Mouse (Mus musculus): ENCODE measurements around the gene Myh6. TPM values are rescaled to one million over a fixed set of nuclear protein-coding genes. Genes with fewer than 3 reads are reported as not detected.

Myh6 gene
- polyA plus RNA-seq, 1 experiment from 2014 or later: 1.8 TPM

DNA sequence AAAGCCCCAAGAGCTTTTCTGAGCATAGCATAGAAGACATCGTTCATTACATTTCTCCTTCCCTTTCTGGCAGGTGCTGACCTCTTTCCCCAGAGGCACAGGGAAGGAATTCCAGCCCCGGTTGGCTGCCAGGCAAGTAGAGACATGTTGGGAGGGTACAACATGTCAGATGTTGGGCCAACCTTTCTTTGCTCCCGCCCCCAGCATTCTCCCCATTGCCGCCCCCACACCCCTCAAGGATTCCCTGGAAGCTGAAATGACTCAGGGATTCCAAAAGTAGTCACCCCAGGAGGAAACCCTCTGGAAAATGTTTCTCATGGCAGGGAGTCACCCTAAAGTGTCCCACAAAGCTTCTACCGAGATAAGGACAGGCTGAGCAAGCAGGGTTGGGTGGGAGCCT, 36.9 kb downstream of the Myh6 start:
- Histone ChIP-seq H3K9me3 (no peaks in the 10 kb centered on the region), H3K36me3 (no peaks in the 10 kb centered on the region), H3K4me1 (replicated peaks) (peaks cover 40% of the 10 kb centered on the region), H3K4me3 (replicated peaks) (no peak overlapping the region), H3K4me2 (no peak overlapping the region), H3K9ac (replicated peaks) (no peak overlapping the region), H3K27ac (no peak overlapping the region), H3K27me3 (no peaks in the 10 kb centered on the region)
- 77% methylated on average over 5 of the region's 5 CpGs for whole genome bisulfite sequencing
- ATAC-seq (ENCODE audit: insufficient number of reproducible peaks, insufficient read depth, low FRiP score, low TSS enrichment, low read depth): no peak

- peak overlapping the region; percentile 100 for H3K27ac ChIP-seq
- H3K4me2 ChIP-seq: peak overlapping the region; percentile 87
- H3K36me3 ChIP-seq: peaks cover 9% of the 10 kb centered on the region
- peak overlapping the region; percentile 59 for H3K4me3 ChIP-seq (replicated peaks)
- peak overlapping the region; percentile 89 for H3K9ac ChIP-seq (replicated peaks)
- WGBS: 6% methylated on average over 7 of the region's 7 CpGs
- peaks cover 50% of the 10 kb centered on the region for H3K4me1 ChIP-seq (replicated peaks)
- H3K27me3 ChIP-seq: no peaks in the 10 kb centered on the region
- ATAC-seq (ENCODE audit: insufficient number of reproducible peaks, insufficient read depth, low FRiP score, low TSS enrichment, low read depth): no peak
- H3K9me3 ChIP-seq: peaks cover 3% of the 10 kb centered on the region
These were observed 39.4 kb downstream of the Myh6 start for GRCm38 (mm10) chr14:54927296-54927695.

GRCm38 (mm10) chr14:54926401-54927158, 40.1 kb downstream of the Myh6 start:
- Histone ChIP-seq H3K9ac (replicated peaks) (peak overlapping the region; percentile 89), H3K36me3 (peaks cover 16% of the 10 kb centered on the region), H3K4me3 (replicated peaks) (peak overlapping the region; percentile 59), H3K27ac (peak overlapping the region; percentile 100), H3K4me2 (peak overlapping the region; percentile 87), H3K27me3 (no peaks in the 10 kb centered on the region), H3K9me3 (peaks cover 10% of the 10 kb centered on the region), H3K4me1 (replicated peaks) (peaks cover 50% of the 10 kb centered on the region)
- WGBS: 0% methylated on average over 47 of the region's 58 CpGs
- ATAC-seq (ENCODE audit: insufficient number of reproducible peaks, insufficient read depth, low FRiP score, low TSS enrichment, low read depth): peak; percentile 91

- Histone ChIP-seq H3K9me3 (peaks cover 19% of the 10 kb centered on the region), H3K4me1 (replicated peaks) (peaks cover 50% of the 10 kb centered on the region), H3K27ac (peak within 1 kb of the TSS; percentile 100), H3K4me2 (peak within 1 kb of the TSS; percentile 87), H3K9ac (replicated peaks) (peak within 1 kb of the TSS; percentile 89), H3K36me3 (peaks cover 25% of the 10 kb centered on the region), H3K4me3 (replicated peaks) (peak within 1 kb of the TSS; percentile 59), H3K27me3 (no peaks in the 10 kb centered on the region)
- 1% methylated on average over 52 of the region's 57 CpGs for WGBS
- peak; percentile 45 for ATAC-seq (ENCODE audit: insufficient number of reproducible peaks, insufficient read depth, low FRiP score, low TSS enrichment, low read depth)
These were observed 41.1 kb downstream of the Myh6 start, which contains the start of gene Efs for GRCm38 (mm10) chr14:54925349-54926342. Efs (minus strand) TSS chr14:54926126.

DNA sequence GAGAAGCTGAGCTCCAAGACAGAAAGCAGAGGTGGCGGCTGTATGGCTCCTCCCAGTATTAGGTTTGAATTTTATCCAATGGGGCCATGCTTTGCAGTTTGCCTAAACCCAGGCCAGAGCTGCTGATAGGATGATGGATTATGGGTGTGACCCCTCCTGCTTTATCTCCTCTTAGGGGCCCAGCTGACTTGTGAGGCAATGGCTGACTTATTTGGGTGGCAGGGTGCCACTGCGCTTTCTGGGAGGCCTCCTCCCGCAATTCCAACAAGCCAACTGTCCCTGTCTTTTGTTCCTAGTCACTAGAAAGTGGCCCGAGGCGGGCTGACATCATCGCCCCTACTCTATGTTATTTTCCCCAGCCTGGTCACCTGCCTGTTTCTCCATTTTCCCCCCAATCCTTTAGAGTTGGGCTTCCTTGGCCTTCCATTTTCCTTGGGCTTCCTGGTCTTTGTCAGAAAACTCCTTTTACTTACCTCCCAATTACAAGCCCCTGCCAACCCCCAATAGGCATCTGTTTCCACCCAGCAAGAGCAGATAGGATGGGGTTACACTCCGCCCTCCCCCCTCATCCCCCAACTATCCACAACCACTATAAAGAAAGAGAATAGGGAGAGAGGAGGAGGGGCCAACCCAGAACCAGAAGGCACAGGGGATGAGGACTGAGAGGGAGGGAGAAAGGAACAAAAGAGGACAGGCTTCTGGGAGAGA, 41.9 kb downstream of the Myh6 start:
- peak; percentile 18; the same call in 1 of the 2 replicates for ATAC-seq (ENCODE audit: insufficient number of reproducible peaks, insufficient read depth, low FRiP score, low TSS enrichment, low read depth)
- Histone ChIP-seq H3K36me3 (peaks cover 34% of the 10 kb centered on the region), H3K4me2 (peak overlapping the region; percentile 87), H3K4me1 (replicated peaks) (peaks cover 46% of the 10 kb centered on the region), H3K9me3 (peaks cover 20% of the 10 kb centered on the region), H3K27ac (peak overlapping the region; percentile 100), H3K27me3 (no peaks in the 10 kb centered on the region), H3K4me3 (replicated peaks) (peak overlapping the region; percentile 59), H3K9ac (replicated peaks) (peak overlapping the region; percentile 89)
- WGBS: 7% methylated on average over 7 of the region's 7 CpGs

GRCm38 (mm10) chr14:54920076-54920685, 46.5 kb downstream of the Myh6 start:
- H3K36me3 ChIP-seq: peaks cover 80% of the 10 kb centered on the region
- ATAC-seq (ENCODE audit: insufficient number of reproducible peaks, insufficient read depth, low FRiP score, low TSS enrichment, low read depth): no peak
- peaks cover 21% of the 10 kb centered on the region for H3K4me1 ChIP-seq (replicated peaks)
- no peak overlapping the region for H3K4me2 ChIP-seq
- no peak overlapping the region for H3K9ac ChIP-seq (replicated peaks)
- 91% methylated on average over 16 of the region's 16 CpGs for WGBS
- H3K4me3 ChIP-seq (replicated peaks): no peak overlapping the region
- H3K27me3 ChIP-seq: no peaks in the 10 kb centered on the region
- no peak overlapping the region for H3K27ac ChIP-seq
- peaks cover 20% of the 10 kb centered on the region for H3K9me3 ChIP-seq

DNA sequence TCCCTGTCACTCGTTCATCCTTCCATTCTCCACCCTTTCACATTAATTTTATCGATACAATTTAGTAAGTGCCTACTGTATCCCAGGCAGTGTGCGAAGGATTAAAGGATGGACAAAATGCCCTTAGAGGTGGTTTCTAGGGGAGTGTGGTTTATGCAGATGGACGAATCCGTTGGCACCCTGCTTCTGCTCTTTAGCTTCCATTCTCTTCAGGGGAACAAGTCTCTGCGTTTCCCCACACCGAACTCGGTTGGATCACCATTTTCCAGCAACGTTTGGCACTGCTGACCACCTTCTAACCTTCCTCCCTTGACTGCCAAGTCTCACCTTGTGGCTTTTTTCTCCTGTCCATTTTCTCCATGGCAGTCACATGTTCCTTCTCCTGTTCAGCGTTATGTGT, 53.4 kb downstream of the Myh6 start:
- 18% methylated on average over 10 of the region's 10 CpGs for WGBS
- no peak for ATAC-seq (ENCODE audit: insufficient number of reproducible peaks, insufficient read depth, low FRiP score, low TSS enrichment, low read depth)
- H3K4me2 ChIP-seq: peak overlapping the region; percentile 95
- peak overlapping the region; percentile 90 for H3K27ac ChIP-seq
- no peaks in the 10 kb centered on the region for H3K27me3 ChIP-seq
- H3K9me3 ChIP-seq: no peaks in the 10 kb centered on the region
- H3K4me3 ChIP-seq (replicated peaks): peak overlapping the region; percentile 98
- H3K9ac ChIP-seq (replicated peaks): peak overlapping the region; percentile 96
- peaks cover 21% of the 10 kb centered on the region for H3K4me1 ChIP-seq (replicated peaks)
- peaks cover 66% of the 10 kb centered on the region for H3K36me3 ChIP-seq

GRCm38 (mm10) chr14:54912886-54913285, 53.8 kb downstream of the Myh6 start, which contains the start of gene Slc22a17:
Slc22a17 (minus strand) TSS chr14:54913132.
- Histone ChIP-seq H3K27me3 (no peaks in the 10 kb centered on the region), H3K27ac (peak within 1 kb of the TSS; percentile 90), H3K4me3 (replicated peaks) (peak within 1 kb of the TSS; percentile 98), H3K9ac (replicated peaks) (peak within 1 kb of the TSS; percentile 96), H3K4me2 (peak within 1 kb of the TSS; percentile 95), H3K4me1 (replicated peaks) (peaks cover 24% of the 10 kb centered on the region), H3K9me3 (no peaks in the 10 kb centered on the region), H3K36me3 (peaks cover 66% of the 10 kb centered on the region)
- ATAC-seq (ENCODE audit: insufficient number of reproducible peaks, insufficient read depth, low FRiP score, low TSS enrichment, low read depth): peak; percentile 92
- under 1% methylated on average over 27 of the region's 28 CpGs for WGBS

DNA sequence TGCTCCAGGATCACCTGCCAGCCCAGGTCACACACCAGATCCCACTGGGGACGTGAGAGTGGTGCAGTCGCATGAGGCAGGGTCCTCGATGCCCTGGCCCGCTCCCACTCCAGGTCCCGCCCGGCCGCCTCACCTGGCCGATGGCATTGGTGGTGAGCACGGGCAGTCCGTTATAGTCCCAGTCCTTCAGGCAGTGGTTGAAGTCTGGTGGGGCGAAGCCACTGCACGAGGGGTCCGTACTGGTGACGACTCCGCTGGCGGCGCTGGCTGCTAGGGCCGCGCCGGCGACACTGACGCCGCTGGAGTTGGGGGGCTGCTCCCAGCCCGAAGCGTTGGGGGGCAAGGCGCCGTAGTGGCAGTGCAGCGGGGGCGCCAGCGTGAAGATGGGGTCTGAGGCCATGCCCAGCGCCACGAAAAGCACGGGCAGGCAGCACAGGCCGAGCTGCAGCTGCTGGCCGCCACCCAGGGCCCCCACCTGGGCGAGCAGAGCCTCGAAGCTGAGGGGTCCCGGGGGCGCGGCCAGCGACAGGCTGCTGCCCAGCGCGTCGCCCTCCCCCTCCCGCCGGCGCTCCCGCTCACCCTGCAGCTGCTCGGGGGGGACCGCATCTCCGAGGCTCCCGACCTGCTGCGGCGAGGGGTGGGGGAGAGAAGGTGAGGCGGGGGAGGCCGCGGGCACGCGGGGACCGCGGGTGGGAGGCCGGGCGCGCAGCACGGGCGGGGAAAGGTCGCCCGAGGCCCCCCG, 54.4 kb downstream of the Myh6 start:
- 2% methylated on average over 52 of the region's 69 CpGs for WGBS
- Histone ChIP-seq H3K27ac (peak overlapping the region; percentile 90), H3K4me3 (replicated peaks) (peak overlapping the region; percentile 98), H3K9me3 (no peaks in the 10 kb centered on the region), H3K4me1 (replicated peaks) (peaks cover 25% of the 10 kb centered on the region), H3K9ac (replicated peaks) (peak overlapping the region; percentile 96), H3K27me3 (no peaks in the 10 kb centered on the region), H3K4me2 (peak overlapping the region; percentile 95), H3K36me3 (peaks cover 66% of the 10 kb centered on the region)
- ATAC-seq (ENCODE audit: insufficient number of reproducible peaks, insufficient read depth, low FRiP score, low TSS enrichment, low read depth): peak; percentile 54; the same call in 1 of the 2 replicates

DNA sequence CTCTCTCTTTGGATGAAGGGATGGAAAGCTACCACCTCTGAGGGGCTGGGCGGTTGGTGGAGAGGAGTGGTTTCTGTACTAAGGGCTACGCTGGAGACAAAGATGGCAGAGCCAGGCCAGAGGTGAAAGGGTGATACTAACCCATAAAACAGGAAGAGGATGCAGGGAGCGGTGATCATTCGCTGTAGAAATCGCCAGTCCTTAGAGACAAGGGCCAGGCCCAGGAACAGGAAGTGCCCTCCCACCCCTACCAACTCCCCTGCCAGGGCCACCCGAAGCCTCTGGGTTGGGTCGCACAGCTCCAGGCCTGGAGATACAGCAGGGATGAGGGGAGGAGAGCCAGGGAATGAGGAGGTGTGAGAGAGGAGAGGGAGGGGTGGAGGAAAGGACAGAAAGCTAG, 58.0 kb downstream of the Myh6 start:
- H3K4me2 ChIP-seq: no peak overlapping the region
- peaks cover 21% of the 10 kb centered on the region for H3K4me1 ChIP-seq (replicated peaks)
- H3K4me3 ChIP-seq (replicated peaks): no peak overlapping the region
- peaks cover 77% of the 10 kb centered on the region for H3K36me3 ChIP-seq
- H3K27me3 ChIP-seq: no peaks in the 10 kb centered on the region
- ATAC-seq (ENCODE audit: insufficient number of reproducible peaks, insufficient read depth, low FRiP score, low TSS enrichment, low read depth): no peak
- WGBS: 81% methylated on average over 7 of the region's 7 CpGs
- no peaks in the 10 kb centered on the region for H3K9me3 ChIP-seq
- no peak overlapping the region for H3K9ac ChIP-seq (replicated peaks)
- H3K27ac ChIP-seq: no peak overlapping the region

All from limb, embryonic 12.5 days (tissue).